Mouse (Mus musculus): ENCODE results near the gene Ubxn10.

- no peak for TF ChIP-seq CTCF (IDR thresholded peaks at IDR 0.05; ENCODE audit: low read depth, low read length)
- no peak for TF ChIP-seq EP300 (IDR thresholded peaks at IDR 0.05; ENCODE audit: insufficient read depth, low read depth, low read length)
- TF ChIP-seq POLR2A (IDR thresholded peaks at IDR 0.05; ENCODE audit: insufficient read depth, low read length): no peak
Observed at GRCm38 (mm10) chr4:138719264-138719596, 17.7 kb downstream of the Ubxn10 start.

All from ES-Bruce4 (cell line).